Mouse (Mus musculus) left cerebral cortex, postnatal 4 days (tissue): ENCODE results near the gene Rhoa. TPM values are rescaled to one million over a fixed set of nuclear protein-coding genes. Genes with fewer than 3 reads are reported as not detected.
"Not testable (repeated sequence)": the region's sequence is repeated elsewhere in the genome, so short reads cannot be mapped to it uniquely, and the experiment has no call there.

Experiments
- DNase-seq: peaks from one replicate; pipeline ENCODE4 v3.0.0-alpha.2; 2022
- intact Hi-C: fragments of 180-260 bp; cut with DNase I; formaldehyde crosslinking; loops from one replicate; pipeline ENCODE4 v1.15.1; 2025
- total RNA-seq, 2 experiments: library from RNA; stranded (reverse); gene quantifications; 2 replicates each; pipeline ENCODE4 v1.2.3; 2021

The Rhoa gene
- total RNA-seq, result 100 to 1,000 TPM; 191 to 205 TPM

- peak; percentile 98 for DNase-seq
- intact Hi-C loops, result no loop called here
Measured at GRCm38 (mm10) chr9:108305629-108306520, at the start of gene Rhoa, which contains the start of gene Tcta. Gene Rhoa (plus strand): TSS chr9:108306129. Gene Tcta (minus strand): TSS chr9:108306160.

DNA sequence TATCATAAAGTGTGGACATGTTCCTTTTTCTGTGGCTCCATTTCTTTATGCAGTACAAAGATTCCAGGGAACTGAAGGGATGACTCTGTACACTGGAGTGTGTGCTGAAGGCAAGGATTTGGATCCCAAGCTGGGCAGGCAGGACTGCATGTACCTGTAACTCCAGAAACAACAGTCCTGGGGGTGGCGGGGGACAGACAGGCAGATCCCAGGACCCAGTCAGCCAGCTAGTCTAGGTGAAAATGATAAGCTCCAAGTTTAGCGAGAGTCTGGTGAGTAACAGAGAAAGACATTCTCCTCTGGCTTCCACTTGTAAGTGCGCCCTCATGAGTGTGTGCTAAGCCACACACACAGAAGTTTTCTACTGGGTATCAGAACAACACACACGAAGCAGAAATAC lies 45.4 kb upstream of the Rhoa start:
- intact Hi-C loops, result no loop called here
- DNase-seq, result no peak

GRCm38 (mm10) chr9:108261865-108262264 lies 44.1 kb upstream of the Rhoa start:
- intact Hi-C loops, result no loop called here

DNA sequence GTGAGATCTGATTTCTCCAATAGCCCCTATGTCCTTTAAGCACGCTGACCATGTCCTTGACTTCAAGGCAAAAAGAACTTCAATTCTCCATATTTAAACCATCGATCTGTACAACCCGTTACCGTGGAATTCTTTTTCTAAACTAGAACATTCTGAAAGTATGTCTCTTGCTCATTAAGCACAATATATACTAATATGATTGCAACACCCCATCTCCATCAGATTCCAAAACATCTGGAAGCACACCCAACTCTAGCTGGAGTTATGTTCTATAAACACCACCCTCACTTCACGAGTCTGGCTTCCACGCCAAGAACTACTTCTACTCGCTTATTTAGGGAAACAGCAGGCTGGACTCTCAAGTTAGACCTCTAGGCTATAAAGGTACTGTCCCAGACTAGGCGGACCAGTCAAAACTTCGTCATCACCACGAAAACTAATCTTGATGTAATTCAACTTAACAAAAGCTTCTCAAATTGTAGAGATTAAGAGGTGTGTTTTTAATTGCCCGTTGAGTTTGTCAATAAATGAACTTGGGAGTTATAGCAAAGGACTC lies 43.4 kb upstream of the Rhoa start:
- no peak for DNase-seq
- intact Hi-C loops, result no loop called here

More at GRCm38 (mm10) chr9:108261865-108262264, 44.1 kb upstream of the Rhoa start:
- no peak for DNase-seq

- intact Hi-C loops, result no loop called here
- DNase-seq, result peak; percentile 44
Measured at GRCm38 (mm10) chr9:108263131-108263681, 42.7 kb upstream of the Rhoa start.

DNA sequence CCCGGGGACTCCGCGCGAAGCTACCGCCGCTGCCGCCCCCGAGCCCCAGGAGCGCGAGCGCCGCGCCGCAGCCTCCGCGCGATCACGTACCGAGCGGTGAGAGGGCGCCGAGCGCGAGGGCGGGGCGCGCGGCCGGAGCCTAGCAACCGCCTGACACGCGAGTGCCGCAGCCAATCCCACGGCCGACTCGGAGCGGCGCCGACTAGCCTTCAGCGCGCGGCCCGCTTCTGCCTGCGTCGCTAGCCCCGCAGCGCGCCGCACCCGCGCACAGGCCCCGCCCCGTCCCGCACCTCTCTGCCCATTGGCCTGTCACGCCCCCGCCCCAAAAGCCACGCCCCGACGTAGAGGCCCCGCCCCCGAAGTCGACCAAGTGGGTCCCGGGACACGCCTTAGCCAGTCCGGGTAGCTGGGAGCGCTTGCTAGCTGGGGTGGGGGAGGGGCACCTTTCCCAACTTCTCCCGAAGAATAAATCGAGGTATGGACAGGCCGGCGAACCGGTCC lies 42.2 kb upstream of the Rhoa start, which contains the start of gene Dag1:
Gene Dag1 (minus strand): TSS at position 269 of the 501 bp plus-strand sequence.
- DNase-seq, result peak; percentile 100
- intact Hi-C loops, result no loop called here

- DNase-seq, result peak; percentile 41
- intact Hi-C loops, result no loop called here
Measured at GRCm38 (mm10) chr9:108264191-108264921, 41.6 kb upstream of the Rhoa start.

DNA sequence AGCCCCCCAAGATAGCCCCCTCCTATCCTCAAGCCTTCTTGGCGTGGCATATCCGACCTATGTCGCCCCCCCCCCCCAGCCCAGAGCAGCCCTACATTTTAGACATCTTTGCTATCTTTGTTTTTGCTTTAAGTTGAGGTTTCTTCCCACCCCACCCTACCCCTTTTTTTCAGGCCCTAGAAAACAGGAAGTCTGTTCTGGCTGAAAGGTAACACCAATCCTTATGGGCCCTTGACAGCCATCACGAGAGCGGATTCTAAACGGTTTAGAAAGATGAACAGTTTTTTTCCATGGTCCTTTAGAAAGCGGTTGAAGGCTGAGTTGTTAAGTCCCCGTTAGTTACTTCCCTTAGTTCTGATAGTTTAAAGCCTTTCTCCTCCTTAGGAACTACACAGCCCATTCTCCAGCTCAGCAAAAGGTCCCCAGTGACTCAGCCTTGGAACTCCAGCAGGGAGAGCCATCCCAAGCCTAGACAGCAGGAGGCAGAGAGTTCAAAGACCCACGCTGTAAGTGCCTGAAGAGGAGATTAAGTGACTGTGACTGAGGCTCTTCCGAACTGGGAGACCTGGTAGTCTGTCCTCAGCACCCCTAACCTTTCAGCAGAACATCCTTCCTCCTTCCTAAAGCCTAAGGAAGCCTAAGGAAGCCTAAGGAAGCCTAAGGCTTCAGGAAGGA lies 39.5 kb upstream of the Rhoa start:
- intact Hi-C loops, result no loop called here
- DNase-seq, result no peak

GRCm38 (mm10) chr9:108267691-108268090 lies 38.2 kb upstream of the Rhoa start:
- DNase-seq, result no peak
- intact Hi-C loops, result no loop called here

GRCm38 (mm10) chr9:108268701-108269100 lies 37.2 kb upstream of the Rhoa start:
- intact Hi-C loops, DNase-seq: not testable (repeated sequence)

- DNase-seq, result no peak
- intact Hi-C loops, result no loop called here
Measured at GRCm38 (mm10) chr9:108271941-108272340, 34.0 kb upstream of the Rhoa start.

GRCm38 (mm10) chr9:108272691-108273090 lies 33.2 kb upstream of the Rhoa start:
- DNase-seq, result no peak
- intact Hi-C loops, result no loop called here

DNA sequence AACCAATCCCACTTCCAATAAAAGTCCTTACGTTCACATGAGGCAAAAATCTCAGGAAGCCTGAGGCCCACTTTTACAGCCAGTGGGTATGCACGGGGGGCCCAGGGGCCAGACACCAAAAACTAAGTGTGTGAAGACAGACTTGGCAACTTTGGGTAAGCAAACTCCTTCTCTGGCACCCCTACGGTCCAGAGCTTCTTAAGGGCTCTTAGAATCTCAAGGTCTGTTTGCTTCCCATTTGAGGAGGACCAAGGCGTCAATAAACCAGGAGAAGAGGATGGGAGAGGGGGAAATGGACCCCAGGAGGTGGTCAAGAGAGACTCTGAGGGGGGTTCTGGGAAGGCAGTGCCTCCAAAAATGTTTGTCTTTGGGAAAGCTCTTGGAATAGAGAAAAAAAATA lies 32.4 kb upstream of the Rhoa start:
- intact Hi-C loops, result no loop called here
- no peak for DNase-seq

- DNase-seq, result no peak
- intact Hi-C loops, result no loop called here
Measured at GRCm38 (mm10) chr9:108274476-108275330, 31.2 kb upstream of the Rhoa start.

GRCm38 (mm10) chr9:108275331-108275659 lies 30.6 kb upstream of the Rhoa start:
- intact Hi-C loops, result no loop called here
- DNase-seq, result no peak

DNA sequence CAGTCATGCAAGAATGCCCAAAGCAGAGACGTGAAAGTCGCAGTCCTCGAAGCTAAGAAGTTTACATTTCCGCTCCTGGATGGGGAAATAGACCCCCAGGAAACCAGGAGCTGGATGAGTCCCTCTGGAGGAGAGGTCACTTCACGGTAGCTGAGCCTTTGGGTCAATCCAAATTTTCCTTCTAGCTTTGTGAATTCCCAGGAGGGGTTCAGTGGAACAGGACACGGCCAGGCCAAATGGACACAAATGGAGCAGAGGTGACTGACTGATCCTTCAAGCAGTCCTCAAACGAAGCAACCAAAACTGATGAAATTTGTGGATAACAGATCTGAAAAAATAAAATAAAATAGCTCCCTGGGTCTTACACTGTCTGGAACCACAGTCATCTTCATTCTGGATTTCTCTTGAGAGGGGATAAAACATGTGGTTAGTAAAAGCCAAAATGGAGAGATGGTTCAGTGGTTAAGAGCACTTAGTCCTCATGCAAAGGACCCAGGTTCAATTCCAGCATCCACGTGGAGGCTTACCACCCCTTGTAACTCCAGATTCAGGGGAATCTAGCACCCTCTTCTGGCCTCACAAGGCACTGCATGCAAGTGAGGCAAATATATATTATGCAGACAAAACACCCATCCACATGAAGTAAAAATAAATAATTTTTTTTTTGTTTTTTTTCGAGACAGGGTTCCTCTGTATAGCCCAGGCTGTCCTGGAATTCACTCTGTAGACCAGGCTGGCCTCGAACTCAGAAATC lies 27.1 kb upstream of the Rhoa start:
- peak; percentile 32 for DNase-seq
- intact Hi-C loops, result no loop called here

DNA sequence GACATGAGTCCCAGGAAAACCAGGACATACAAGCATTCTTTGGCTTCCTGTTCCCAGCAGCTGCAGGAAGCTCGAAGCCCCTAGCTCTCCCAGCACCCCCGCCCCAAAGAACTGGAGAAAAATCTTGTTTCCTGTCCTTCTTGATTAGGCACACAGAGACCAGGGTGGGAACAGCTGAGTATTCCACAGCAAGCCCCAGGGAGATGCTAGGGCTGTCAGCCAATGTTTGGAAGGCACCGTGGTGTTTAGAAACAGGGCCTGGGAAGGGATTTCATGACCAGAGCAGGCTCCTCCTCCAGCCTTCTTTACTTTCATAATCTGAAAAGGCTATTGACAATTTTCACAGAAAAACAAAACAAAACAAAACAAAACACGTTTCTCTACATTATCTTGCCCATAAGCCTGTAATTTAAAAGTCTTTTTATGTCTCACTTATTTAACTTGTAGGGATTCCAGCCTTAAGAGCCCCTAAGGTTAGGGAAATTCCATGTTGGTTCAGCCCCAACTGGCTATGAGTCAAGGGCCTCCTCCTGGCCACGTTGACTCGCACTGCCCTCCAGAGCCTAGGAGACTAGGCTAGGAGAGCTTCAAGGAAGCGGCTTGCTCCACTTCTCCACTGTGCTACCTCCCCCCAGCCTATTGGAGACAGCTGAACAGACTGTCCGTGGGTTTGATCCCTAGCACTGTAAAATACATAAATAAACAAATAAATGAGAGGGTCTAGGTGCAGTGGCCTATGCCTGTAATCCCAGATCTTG lies 25.7 kb upstream of the Rhoa start:
- intact Hi-C loops, result no loop called here
- DNase-seq, result peak; percentile 75

DNA sequence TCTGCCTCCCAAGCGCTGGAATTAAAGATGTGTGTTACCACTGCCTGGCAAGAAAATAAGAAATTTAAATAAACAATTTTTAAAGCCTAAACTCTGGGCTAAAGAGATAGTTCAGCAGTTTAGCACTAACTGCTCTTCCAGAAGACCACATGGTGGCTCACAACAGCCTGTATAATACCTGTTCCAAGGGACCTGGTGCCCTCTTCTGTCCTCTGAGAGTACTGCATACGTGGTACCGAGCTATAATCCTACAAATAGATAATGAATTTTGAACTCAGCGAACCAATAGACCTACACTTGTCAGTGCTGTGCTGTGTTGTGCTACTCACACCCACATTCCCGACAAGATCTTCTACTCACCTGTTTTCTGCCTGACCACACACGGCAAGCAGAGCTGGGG lies 21.5 kb upstream of the Rhoa start:
- intact Hi-C loops, result no loop called here
- DNase-seq, result peak; percentile 69
